7 mouse cellular contexts compared by ENCODE assay signal in genomic region chr3:27183601-27184175, GRCm38 (mm10). TPM values are rescaled to one million over a fixed set of nuclear protein-coding genes. Genes with fewer than 3 reads are reported as not detected.
DNase-seq lines count a peak whose midpoint lies in the region; ATAC-seq and TF ChIP-seq lines count a peak whose summit lies in the region.

No protein-coding gene starts in this region.

- no peaks in the 10 kb centered on the region for H3K36me3 ChIP-seq in ES-Bruce4 (ENCODE audit: control insufficient read depth, insufficient read depth, low read length, poor library complexity, severe bottlenecking)
- H3K36me3 ChIP-seq in embryonic facial prominence, embryonic 12.5 days: no peaks in the 10 kb centered on the region
- H3K36me3 ChIP-seq in heart, postnatal 0 days (replicated peaks; ENCODE audit: control insufficient read depth, insufficient read depth, low read length): no peaks in the 10 kb centered on the region
- H3K36me3 ChIP-seq in splenic B cell, adult 2 months (ENCODE audit: control insufficient read depth, insufficient read depth, low read length, poor library complexity, severe bottlenecking): no peaks in the 10 kb centered on the region

- no peaks in the 10 kb centered on the region for H3K4me1 ChIP-seq in ES-Bruce4 (ENCODE audit: control insufficient read depth, insufficient read depth, low read length)
- peaks cover 5% of the 10 kb centered on the region; the same call in 1 of the 2 replicates for H3K4me1 ChIP-seq in embryonic facial prominence, embryonic 12.5 days
- H3K4me1 ChIP-seq in heart, postnatal 0 days (ENCODE audit: control insufficient read depth, insufficient read depth): no peaks in the 10 kb centered on the region

- 15% methylated on average over 19 of the region's 19 CpGs for WGBS in embryonic facial prominence, embryonic 12.5 days
- WGBS in heart, postnatal 0 days: 7% methylated on average over 19 of the region's 19 CpGs

- DNase-seq in adrenal gland, adult (ENCODE audit: inconsistent age in 2 of 2, low spot score in 1 of 2): peak; percentile 86 to 94
- DNase-seq in heart, postnatal 0 days (ENCODE audit: low spot score): no peak
- peak; percentile 38 to 60 for DNase-seq in kidney, postnatal 4 days
- DNase-seq in splenic B cell, adult 2 months (ENCODE audit: low read depth, low spot score): peak; percentile 6

- peak overlapping the region; percentile 93 for H3K4me2 ChIP-seq in embryonic facial prominence, embryonic 12.5 days (replicated peaks)
- H3K4me2 ChIP-seq in heart, postnatal 0 days (ENCODE audit: low read depth, low read length): peak overlapping the region; percentile 90

- ATAC-seq in embryonic facial prominence, embryonic 12.5 days (ENCODE audit: insufficient number of reproducible peaks, insufficient read depth, low FRiP score, low TSS enrichment): no peak
- ATAC-seq in heart, postnatal 0 days (ENCODE audit: insufficient read depth, low read depth): peak; percentile 13; the same call in 1 of the 2 replicates
- ATAC-seq in megakaryocyte, adult 5-6 weeks (ENCODE audit: poor library complexity, severe bottlenecking): peak; percentile 32

- TF ChIP-seq CTCF in ES-Bruce4 (IDR thresholded peaks at IDR 0.05; ENCODE audit: low read depth, low read length): no peak
- TF ChIP-seq CTCF in heart, postnatal 0 days (IDR thresholded peaks at IDR 0.05; ENCODE audit: low read depth): no peak

- no peak for TF ChIP-seq EP300 in ES-Bruce4 (IDR thresholded peaks at IDR 0.05; ENCODE audit: insufficient read depth, low read depth, low read length)
- TF ChIP-seq EP300 in heart, postnatal 0 days (IDR thresholded peaks at IDR 0.05; ENCODE audit: low read depth): no peak

- no peaks in the 10 kb centered on the region for H3K9me3 ChIP-seq in ES-Bruce4 (replicated peaks; ENCODE audit: control insufficient read depth, insufficient read depth, low read length, poor library complexity, severe bottlenecking)
- H3K9me3 ChIP-seq in embryonic facial prominence, embryonic 12.5 days: no peaks in the 10 kb centered on the region
- H3K9me3 ChIP-seq in heart, postnatal 0 days (replicated peaks; ENCODE audit: control insufficient read depth, low read length): no peaks in the 10 kb centered on the region

- peak overlapping the region; percentile 59 for H3K4me3 ChIP-seq in ES-Bruce4 (ENCODE audit: low read depth, low read length)
- peak overlapping the region; percentile 68 for H3K4me3 ChIP-seq in embryonic facial prominence, embryonic 12.5 days
- peak overlapping the region; percentile 74 for H3K4me3 ChIP-seq in heart, postnatal 0 days (ENCODE audit: low read depth, low read length)

- no peaks in the 10 kb centered on the region for H3K27me3 ChIP-seq in ES-Bruce4 (ENCODE audit: control insufficient read depth, insufficient read depth, low read length, poor library complexity, severe bottlenecking)
- H3K27me3 ChIP-seq in embryonic facial prominence, embryonic 12.5 days: no peaks in the 10 kb centered on the region
- H3K27me3 ChIP-seq in heart, postnatal 0 days (ENCODE audit: control insufficient read depth, insufficient read depth, low read length): no peaks in the 10 kb centered on the region
- H3K27me3 ChIP-seq in splenic B cell, adult 2 months (ENCODE audit: control insufficient read depth, insufficient read depth, low read length, poor library complexity, severe bottlenecking): no peaks in the 10 kb centered on the region

- H3K27ac ChIP-seq in ES-Bruce4 (ENCODE audit: insufficient read depth, low read length): no peak overlapping the region
- no peak overlapping the region for H3K27ac ChIP-seq in embryonic facial prominence, embryonic 12.5 days
- H3K27ac ChIP-seq in heart, postnatal 0 days (ENCODE audit: low read depth): peak overlapping the region; percentile 81

- no peak for TF ChIP-seq POLR2A in ES-Bruce4 (IDR thresholded peaks at IDR 0.05; ENCODE audit: insufficient read depth, low read length)

- H3K9ac ChIP-seq in ES-Bruce4 (ENCODE audit: low read depth, poor library complexity, severe bottlenecking): peak overlapping the region; percentile 4; the same call in 1 of the 2 replicates
- H3K9ac ChIP-seq in embryonic facial prominence, embryonic 12.5 days: peak overlapping the region; percentile 60
- peak overlapping the region; percentile 65 for H3K9ac ChIP-seq in heart, postnatal 0 days (replicated peaks; ENCODE audit: low read depth, low read length)

RNA-seq across cellular contexts. Expression of gene Nceh1, which starts 0.9 kb away (rescaled TPM):
- 12.2 and 12.9 TPM in 2 replicates for polyA plus RNA-seq in ES-Bruce4 (2011; ENCODE audit: insufficient read depth, insufficient read length, low read depth, missing spikeins)
- 4.0 and 4.3 TPM in 2 replicates for polyA plus RNA-seq in embryonic facial prominence, embryonic 12.5 days (2016; fragmentation: Nextera tagmentation; extraction: Ambion mirVana)
- total RNA-seq in heart, postnatal 0 days (2014; rRNA removed; ENCODE audit: low replicate concordance): 80.7 and 81.0 TPM in 2 replicates
- polyA plus RNA-seq in heart, postnatal 0 days (2015; fragmentation: Nextera tagmentation; extraction: Ambion mirVana): 51.6 and 67.7 TPM in 2 replicates
- total RNA-seq in megakaryocyte, adult 5-6 weeks (2015): 30.6 and 33.9 TPM in 2 replicates
- total RNA-seq in megakaryocyte, adult 5-6 weeks (2017): 32.7 and 33.2 TPM in 2 replicates

RNA-seq across cellular contexts. Expression of gene Ect2, which starts 30.0 kb away (rescaled TPM):
- 238 and 248 TPM in 2 replicates for polyA plus RNA-seq in ES-Bruce4 (2011; ENCODE audit: insufficient read depth, insufficient read length, low read depth, missing spikeins)
- polyA plus RNA-seq in embryonic facial prominence, embryonic 12.5 days (2016; fragmentation: Nextera tagmentation; extraction: Ambion mirVana): 54.9 and 57.8 TPM in 2 replicates
- total RNA-seq in heart, postnatal 0 days (2014; rRNA removed; ENCODE audit: low replicate concordance): 14.7 and 23.0 TPM in 2 replicates
- 7.9 and 8.6 TPM in 2 replicates for polyA plus RNA-seq in heart, postnatal 0 days (2015; fragmentation: Nextera tagmentation; extraction: Ambion mirVana)
- 57.2 and 60.8 TPM in 2 replicates for total RNA-seq in megakaryocyte, adult 5-6 weeks (2015)
- 62.2 and 65.7 TPM in 2 replicates for total RNA-seq in megakaryocyte, adult 5-6 weeks (2017)

Comparison
In these comparisons a context has a peak if more than half of its experiments do, and no peak if none do; other contexts are left out.
1. H3K9ac ChIP-seq: peak in every context shown above with its lines; median percentile 65 in heart, postnatal 0 days; 60 in embryonic facial prominence, embryonic 12.5 days; 4 in ES-Bruce4.